Mouse (Mus musculus) C3H10T1/2 (cell line): ENCODE measurements around the gene Gm2115. TPM values are rescaled to one million over a fixed set of nuclear protein-coding genes. Genes with fewer than 3 reads are reported as not detected.

Experiments used
- polyA plus RNA-seq, 2 experiments: library from polyadenylated mRNA; unstranded; fragments of >200 nt; fragmentation: generic; extraction: Trizol; gene quantifications; one replicate each; pipeline ENCODE4 v1.2.1; 2012; ENCODE audit warnings: missing spikeins in 2 of 2

Gene Gm2115
- 1 to 10 TPM; 4.3 to 4.6 TPM for polyA plus RNA-seq

DNA sequence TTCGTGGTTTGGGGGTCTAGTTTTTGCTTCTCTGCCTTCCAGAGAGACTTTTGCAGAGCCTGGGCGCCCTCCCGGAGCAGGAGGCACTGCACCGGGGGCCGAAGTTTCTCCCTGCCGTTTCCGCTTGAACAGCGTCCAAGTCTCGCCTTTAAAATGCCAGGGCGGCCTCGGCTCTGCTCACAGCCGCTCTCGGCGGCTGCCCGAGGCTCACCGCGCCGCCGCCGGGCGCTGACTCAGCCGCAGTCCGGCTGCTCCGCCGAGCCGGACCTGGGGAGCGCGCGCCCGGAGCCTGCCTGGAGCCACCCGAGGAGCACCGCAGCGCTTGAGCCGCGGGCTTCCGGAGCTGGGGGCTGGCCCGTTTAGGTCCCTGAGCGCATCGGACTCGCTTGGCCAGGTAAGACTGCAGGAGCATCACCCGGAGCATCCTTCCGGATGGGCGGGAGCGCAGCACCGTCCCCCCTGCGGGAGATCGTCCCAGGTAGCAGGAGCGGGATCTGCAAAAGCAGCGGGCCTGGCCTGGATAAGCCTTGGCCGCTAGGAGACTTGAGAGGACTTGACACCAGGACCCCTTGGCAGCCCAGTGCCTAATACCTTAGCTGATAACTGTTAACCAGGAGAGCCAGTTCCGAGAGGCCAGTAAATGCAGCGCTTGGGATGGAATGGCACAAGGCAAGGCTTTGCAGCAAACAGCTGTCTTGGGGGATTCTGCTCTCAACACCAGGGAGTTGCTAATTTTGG, at the start of gene Gm2115:
TSS of gene Gm2115 (plus strand) at position 159 of the 738 bp plus-strand sequence.

GRCm38 (mm10) chr7:84606293-84606749, 77.6 kb downstream of the Gm2115 start, which contains the start of gene Fah:
TSS of gene Fah (minus strand) at chr7:84606722.

Other genes starting within 250 kb of the Gm2115 start
- 1 to 10 TPM in 1 of 2 experiments, under 1 TPM in 1; 0.95 to 7.7 TPM for gene Arnt2, start 118.8 kb upstream of the Gm2115 start, polyA plus RNA-seq
- 1 to 10 TPM in 1 of 2 experiments, under 1 TPM in 1; 0.68 to 3.2 TPM for gene Fah, start 77.8 kb downstream of the Gm2115 start, polyA plus RNA-seq
- gene Zfand6, start 161.0 kb downstream of the Gm2115 start, polyA plus RNA-seq, result 10 to 100 TPM in 1 of 2 experiments, 1 to 10 TPM in 1; 2.2 to 21.7 TPM